Mouse (Mus musculus): Measurements from ENCODE around the gene Rnf183.
A peak's percentile ranks its signal among the peaks of the same experiment; 100 is the strongest.
"Not testable (repeated sequence)": the region's sequence is repeated elsewhere in the genome, so short reads cannot be mapped to it uniquely, and the experiment has no call there.

DNA sequence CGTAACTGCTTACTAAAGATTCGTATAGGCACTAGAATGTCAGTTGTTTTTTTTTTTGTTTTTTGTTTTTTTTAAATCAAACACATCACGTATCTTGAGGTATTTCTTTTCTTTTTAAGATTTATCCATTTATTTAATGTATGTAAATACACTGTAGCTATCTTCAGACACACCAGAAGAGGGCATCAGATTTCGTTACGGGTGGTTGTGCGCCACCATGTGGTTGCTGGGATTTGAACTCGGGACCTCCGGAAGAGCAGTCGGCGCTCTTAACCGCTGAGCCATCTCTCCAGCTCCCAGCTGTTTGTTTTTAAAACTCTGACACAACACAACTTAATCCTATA is 44.5 kb upstream of the Rnf183 start:
- TF ChIP-seq CTCF (IDR thresholded peaks at IDR 0.05; ENCODE audit: low read depth), result peak; percentile 72
- not testable (repeated sequence) for TF ChIP-seq EP300 (IDR thresholded peaks at IDR 0.05; ENCODE audit: low read depth)
